Mouse (Mus musculus) C2C12 (cell line): ENCODE measurements around the gene Txlnb. TPM values are rescaled to one million over a fixed set of nuclear protein-coding genes. Genes with fewer than 3 reads are reported as not detected.

ENCODE experiments used
- H3K27me3 ChIP-seq: one replicate; pipeline ENCODE4 v1.6.1; 2011; ENCODE audit not compliant: control insufficient read depth, insufficient read depth, insufficient read length
- H3K36me3 ChIP-seq: one replicate; pipeline ENCODE4 v1.6.1; 2011; ENCODE audit not compliant: control insufficient read depth, insufficient read depth
- H3K4me3 ChIP-seq: one replicate; pipeline ENCODE4 v1.5.1; 2011; ENCODE audit warnings: mild to moderate bottlenecking, control low read depth; ENCODE audit not compliant: poor library complexity, insufficient read depth, severe bottlenecking
- H3K79me2 ChIP-seq: one replicate; pipeline ENCODE4 v1.6.1; 2011; ENCODE audit not compliant: control insufficient read depth, insufficient read depth
- H3K79me3 ChIP-seq: one replicate; pipeline ENCODE4 v1.6.1; 2011; ENCODE audit warnings: low read depth, control low read depth
- H3ac ChIP-seq: one replicate; pipeline ENCODE3; 2011; ENCODE audit warnings: low read depth; ENCODE audit not compliant: control insufficient read depth, insufficient read length
- CEBPB ChIP-seq: IDR thresholded peaks from one replicate; pipeline ENCODE4 v1.6.1; 2011; ENCODE audit warnings: low read depth, mild to moderate bottlenecking, control low read depth, moderate library complexity
- CTCF ChIP-seq: IDR thresholded peaks from one replicate; pipeline ENCODE4 v1.5.1; 2011; ENCODE audit not compliant: control insufficient read depth, insufficient read depth, insufficient read length
- FOSL1 ChIP-seq: IDR thresholded peaks from one replicate; pipeline ENCODE4 v1.8.0; 2011; ENCODE audit warnings: mild to moderate bottlenecking, low read length; ENCODE audit not compliant: poor library complexity, insufficient read depth, severe bottlenecking
- MAX ChIP-seq: IDR thresholded peaks from one replicate; pipeline ENCODE4 v1.6.1; 2011; ENCODE audit warnings: mild to moderate bottlenecking, control low read depth
- MYOD1 ChIP-seq: IDR thresholded peaks from one replicate; pipeline ENCODE4 v1.6.1; 2011; ENCODE audit warnings: low read depth; ENCODE audit not compliant: control insufficient read depth, insufficient read length
- MYOG ChIP-seq: IDR thresholded peaks from one replicate; pipeline ENCODE4 v1.6.1; 2011; ENCODE audit not compliant: control insufficient read depth, insufficient read length; ENCODE audit errors: extremely low read depth
- USF1 ChIP-seq: IDR thresholded peaks from one replicate; pipeline ENCODE4 v1.6.1; 2011; ENCODE audit warnings: low read depth, mild to moderate bottlenecking, control low read depth, moderate library complexity
- polyA plus RNA-seq: library from polyadenylated mRNA; unstranded; fragments of >200 nt; fragmentation: generic; extraction: Trizol; gene quantifications from one replicate; pipeline ENCODE4 v1.2.1, GENCODE M21; 2012; ENCODE audit warnings: missing spikeins

Txlnb gene
- polyA plus RNA-seq, 1 experiment, result 0.07 TPM

DNA sequence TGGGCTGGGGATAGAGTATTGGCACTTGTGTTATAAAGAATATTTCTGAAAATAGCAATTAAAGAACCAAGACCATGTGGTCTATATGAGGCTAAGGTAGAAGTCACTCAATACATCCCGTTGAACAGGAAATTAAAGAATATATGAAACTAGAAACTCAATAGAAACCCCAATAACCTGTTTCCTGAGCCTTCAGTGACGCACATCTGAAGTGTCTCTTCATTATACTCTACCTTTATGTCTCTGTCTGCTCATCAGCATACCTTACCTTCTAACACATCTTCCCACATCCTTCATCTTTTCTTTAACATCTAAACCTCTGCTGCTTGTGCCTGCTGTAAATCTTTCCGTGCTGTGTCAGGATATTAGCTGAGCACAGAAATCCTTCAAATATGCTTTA is 84.0 kb downstream of the Txlnb start:
- Histone ChIP-seq H3K79me2 (no peaks in the 10 kb centered on the region), H3ac (no peak overlapping the region), H3K27me3 (no peaks in the 10 kb centered on the region), H3K36me3 (no peaks in the 10 kb centered on the region), H3K79me3 (no peaks in the 10 kb centered on the region), H3K4me3 (no peak overlapping the region)
- TF ChIP-seq FOSL1 (no peak), MYOD1 (no peak), MYOG (no peak), CEBPB (no peak), USF1 (no peak), MAX (no peak), CTCF (no peak)

DNA sequence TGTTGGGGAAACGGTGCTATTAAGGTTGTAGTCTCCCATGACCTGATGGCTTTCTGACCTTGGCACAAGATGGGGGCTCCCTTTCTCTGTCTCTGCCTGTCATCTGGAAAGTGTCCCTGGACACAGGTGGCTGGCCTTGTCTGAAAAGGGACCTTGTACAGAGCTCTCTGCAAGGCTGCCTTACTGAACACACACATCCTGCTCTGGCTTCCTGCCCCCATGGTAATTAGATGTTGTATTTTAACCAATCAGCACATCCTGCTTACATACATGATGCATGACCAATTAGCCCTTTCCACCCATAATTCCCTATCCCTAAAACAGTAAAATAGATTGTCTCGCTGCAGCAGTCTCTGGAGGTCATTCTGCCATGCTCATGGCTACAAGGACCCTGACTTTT is 84.7 kb downstream of the Txlnb start:
- TF ChIP-seq USF1 (no peak), MYOD1 (no peak), MAX (no peak), CTCF (no peak), MYOG (no peak), CEBPB (no peak), FOSL1 (no peak)
- H3K4me3 ChIP-seq, result no peak overlapping the region
- H3K79me3 ChIP-seq, result no peaks in the 10 kb centered on the region
- no peaks in the 10 kb centered on the region for H3K36me3 ChIP-seq
- H3K27me3 ChIP-seq, result no peaks in the 10 kb centered on the region
- H3ac ChIP-seq, result no peak overlapping the region
- no peaks in the 10 kb centered on the region for H3K79me2 ChIP-seq

Other genes with a start within 250 kb of the Txlnb start
- gene Cited2, start 73.0 kb upstream of the Txlnb start, polyA plus RNA-seq, result 136 TPM
- 1.9 TPM for gene Heca, start 151.8 kb downstream of the Txlnb start, polyA plus RNA-seq
- gene Abracl, start 227.1 kb downstream of the Txlnb start, polyA plus RNA-seq, result 155 TPM